Mouse (Mus musculus) erythroid progenitor cell, adult 5-6 weeks (primary cell): Measurements from ENCODE around the gene Agr2. TPM values are rescaled to one million over a fixed set of nuclear protein-coding genes. Genes with fewer than 3 reads are reported as not detected.

Experiments
- ATAC-seq: replicated peaks from 2 replicates; pipeline ENCODE4 v1.8.0; 2016; ENCODE audit warnings: moderate number of reproducible peaks, mild to moderate bottlenecking, moderate TSS enrichment, inconsistent platforms; ENCODE audit not compliant: poor library complexity, low FRiP score, severe bottlenecking
- total RNA-seq, 2 experiments: library from RNA; stranded (forward) in 1 of 2; stranded (reverse) in 1 of 2; fragments of 150-400 nt in 1 of 2; fragments of 186-747, 209-891 nt in 1 of 2; gene quantifications; 2 replicates each; pipeline versions ENCODE4 v1.2.3 to v1.2.4; 2015 to 2017; ENCODE audit warnings: low replicate concordance in 2 of 2

Gene Agr2
- total RNA-seq, 2 experiments from 2014 or later, result not detected

GRCm38 (mm10) chr12:36020081-36020480 is 27.4 kb downstream of the Agr2 start:
- no peak for ATAC-seq

DNA sequence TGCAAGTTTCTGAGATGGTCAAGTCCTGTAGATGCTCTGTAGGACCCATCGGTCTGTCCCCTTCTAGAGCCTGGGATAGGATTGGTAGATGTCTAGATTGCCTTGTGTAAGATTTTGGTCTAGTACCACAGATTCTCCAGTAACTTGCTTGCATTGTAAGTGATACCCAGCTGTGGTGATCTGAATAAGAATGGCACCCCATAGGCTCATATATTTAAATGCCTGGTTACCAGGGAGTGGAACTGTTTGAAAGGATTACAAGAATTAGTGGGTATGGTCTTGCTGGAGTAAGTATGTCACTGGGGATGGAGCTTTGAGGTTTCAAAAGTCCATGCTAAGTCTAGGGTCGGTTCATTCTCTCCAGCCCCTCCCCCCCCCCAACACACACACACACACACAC is 28.0 kb downstream of the Agr2 start:
- ATAC-seq, result no peak

DNA sequence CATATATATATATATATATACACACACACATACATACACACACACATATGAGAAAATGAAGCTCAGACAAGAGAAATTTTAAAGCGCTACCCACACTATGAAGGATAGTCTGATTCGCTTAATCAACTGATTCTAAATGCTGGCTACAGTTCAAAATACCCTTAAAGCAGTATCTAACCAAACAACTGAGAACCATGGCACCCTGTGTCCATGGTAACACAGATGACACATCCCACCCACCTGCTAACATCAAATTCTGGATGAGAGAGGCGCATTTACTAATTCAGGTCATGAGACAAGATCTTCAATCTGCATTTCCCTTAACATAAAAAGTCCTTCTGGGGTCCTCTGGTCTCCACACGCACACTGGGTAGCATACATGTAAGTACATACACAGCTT is 33.4 kb downstream of the Agr2 start:
- ATAC-seq, result no peak

DNA sequence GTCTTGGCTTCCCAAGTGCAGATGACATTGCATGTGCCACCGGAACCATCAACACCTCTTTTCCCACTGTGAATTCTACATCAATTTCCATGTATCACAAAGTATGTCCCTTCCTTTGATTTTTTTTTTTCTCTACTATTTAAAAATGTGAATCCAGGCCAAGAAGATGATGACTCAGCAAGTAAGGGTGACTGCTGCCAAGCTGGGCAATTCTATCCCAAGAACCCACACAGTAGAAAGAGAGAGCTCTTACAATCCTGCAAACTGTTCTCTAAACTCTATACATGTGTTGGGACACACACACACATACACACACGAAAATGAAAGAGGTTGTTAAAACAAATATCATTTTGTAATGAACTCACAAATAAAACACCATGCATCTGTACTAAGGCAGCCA is 34.5 kb downstream of the Agr2 start:
- ATAC-seq, result no peak

DNA sequence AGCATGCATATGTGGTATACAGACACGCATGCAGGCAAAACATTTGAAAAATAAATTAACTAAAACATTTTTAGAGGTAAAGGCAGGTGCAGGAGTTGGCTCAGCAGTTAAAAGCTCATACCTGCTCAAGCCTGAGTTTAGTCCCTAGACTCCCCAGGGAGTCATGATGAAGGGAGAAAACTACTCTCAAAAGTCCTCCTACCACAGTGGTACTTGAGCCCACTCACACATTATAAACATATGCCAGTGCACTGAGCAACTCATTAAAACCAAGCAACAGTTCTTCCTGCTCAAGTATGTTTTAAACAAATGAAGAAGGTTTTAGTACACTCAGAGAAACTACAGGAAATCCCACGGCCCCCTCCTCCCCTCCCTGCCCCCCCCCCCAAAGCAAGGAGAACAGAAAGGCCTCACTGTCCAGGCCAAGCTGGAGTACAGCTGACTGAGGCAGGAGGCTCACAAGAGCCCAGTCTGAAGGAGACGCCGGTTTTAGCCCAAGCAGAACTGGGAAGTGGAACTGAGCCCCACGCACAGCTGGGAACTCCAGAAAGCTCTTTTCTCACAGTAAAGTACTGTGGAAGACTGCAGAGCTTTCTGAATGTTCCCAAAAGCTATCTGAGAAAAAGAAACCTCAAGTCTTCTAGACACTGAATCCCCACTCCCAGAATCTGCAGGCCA is 36.4 kb downstream of the Agr2 start:
- ATAC-seq, result no peak

DNA sequence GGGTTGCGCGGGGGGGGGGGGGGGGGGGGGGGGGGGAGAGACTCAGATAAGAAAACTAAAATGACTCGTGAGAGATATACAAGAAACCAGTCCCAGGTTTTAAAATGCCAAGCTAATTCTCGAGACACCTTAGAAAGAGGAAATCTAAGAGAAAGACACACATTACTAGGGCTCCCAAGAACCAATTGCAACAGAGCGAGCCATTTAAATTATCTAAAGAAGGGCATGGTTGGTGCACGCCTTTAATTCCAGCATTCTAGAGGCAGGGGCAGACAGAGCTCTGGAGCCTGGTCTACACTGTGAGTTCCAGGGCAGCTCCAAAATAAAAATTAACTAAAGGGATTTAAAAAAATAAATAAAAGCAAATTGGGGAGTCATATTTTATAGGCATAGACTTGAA is 37.0 kb downstream of the Agr2 start:
- no peak for ATAC-seq

DNA sequence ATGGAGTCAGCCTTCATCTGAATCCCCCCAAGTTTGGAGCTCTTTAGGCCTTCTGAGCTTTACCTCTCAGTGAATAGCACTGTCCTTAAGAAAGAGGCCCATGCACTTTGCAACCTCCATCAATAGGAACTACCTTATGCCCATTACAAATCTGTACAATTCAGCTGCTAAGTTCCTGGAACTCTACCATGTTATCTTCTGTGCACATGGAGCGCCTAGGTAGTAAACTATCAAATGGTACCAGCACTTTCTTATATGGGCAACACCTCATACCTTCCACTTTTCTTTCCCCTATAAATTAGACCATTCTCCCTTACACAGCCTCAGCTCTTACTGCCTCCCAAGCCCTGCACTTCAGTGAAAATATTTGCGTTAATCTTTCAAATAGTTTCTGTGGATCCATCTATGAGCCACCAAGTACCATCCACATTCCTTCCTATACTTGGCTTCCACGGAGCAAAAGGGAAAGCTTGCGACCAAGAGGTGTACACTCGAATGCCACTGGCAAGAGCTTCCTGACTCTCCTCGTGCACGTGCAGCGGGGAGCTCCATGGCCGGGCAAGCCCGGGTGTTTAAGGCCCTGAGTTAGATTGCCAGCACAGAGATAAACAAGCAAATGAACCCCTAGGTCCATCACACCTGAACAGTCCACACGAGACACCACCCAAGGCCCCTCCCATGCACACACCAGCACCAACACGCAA is 38.1 kb downstream of the Agr2 start:
- no peak for ATAC-seq

GRCm38 (mm10) chr12:36032419-36032818 is 39.7 kb downstream of the Agr2 start:
- no peak for ATAC-seq

- no peak for ATAC-seq
Measured at GRCm38 (mm10) chr12:36035501-36035900, 42.8 kb downstream of the Agr2 start.

DNA sequence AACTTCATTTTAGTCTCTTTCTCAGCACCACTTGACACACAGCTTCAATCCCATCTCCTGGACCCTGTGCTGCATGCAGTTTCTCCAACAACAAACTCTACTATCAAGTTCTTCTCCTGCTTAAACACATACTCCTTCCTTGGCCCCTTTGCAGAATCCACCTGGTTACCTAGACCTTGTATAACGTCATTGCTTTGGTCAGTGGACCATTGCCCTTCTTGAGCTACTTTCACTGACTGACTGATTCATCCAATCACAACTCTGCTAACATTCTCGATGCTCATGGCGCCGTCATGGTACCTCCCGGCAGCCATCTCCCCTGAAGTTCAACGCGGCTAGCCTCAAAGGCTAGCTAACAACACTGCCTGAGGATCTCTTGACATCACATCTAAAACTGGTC is 43.4 kb downstream of the Agr2 start:
- ATAC-seq, result no peak

DNA sequence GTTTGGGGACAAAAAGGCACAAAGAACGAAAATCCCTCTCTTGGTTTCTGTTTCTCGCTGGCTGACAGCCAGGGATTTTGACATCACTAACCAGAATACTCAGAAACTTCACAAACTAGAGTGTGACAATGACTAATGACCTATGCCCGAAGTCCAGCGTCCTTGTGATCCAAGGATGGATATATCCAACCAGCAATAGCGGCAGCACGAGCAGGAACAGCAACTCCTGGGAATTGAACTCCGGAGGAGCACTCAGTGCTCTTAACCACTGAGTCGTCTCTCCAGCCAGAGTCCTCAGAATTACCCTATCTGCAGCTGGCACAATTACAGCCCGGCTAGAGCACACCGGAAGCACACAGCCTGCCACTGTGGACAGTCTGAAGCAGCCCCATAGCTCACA is 44.1 kb downstream of the Agr2 start:
- peak; percentile 76 for ATAC-seq

- peak; percentile 26; the same call in 1 of the 2 replicates for ATAC-seq
Measured at GRCm38 (mm10) chr12:36039541-36040084, 46.9 kb downstream of the Agr2 start.

GRCm38 (mm10) chr12:36040571-36041280 is 48.0 kb downstream of the Agr2 start:
- ATAC-seq, result no peak

GRCm38 (mm10) chr12:36041281-36041589 is 48.5 kb downstream of the Agr2 start:
- no peak for ATAC-seq

- peak; percentile 54 for ATAC-seq
Measured at GRCm38 (mm10) chr12:36041703-36042347, 49.1 kb downstream of the Agr2 start.

DNA sequence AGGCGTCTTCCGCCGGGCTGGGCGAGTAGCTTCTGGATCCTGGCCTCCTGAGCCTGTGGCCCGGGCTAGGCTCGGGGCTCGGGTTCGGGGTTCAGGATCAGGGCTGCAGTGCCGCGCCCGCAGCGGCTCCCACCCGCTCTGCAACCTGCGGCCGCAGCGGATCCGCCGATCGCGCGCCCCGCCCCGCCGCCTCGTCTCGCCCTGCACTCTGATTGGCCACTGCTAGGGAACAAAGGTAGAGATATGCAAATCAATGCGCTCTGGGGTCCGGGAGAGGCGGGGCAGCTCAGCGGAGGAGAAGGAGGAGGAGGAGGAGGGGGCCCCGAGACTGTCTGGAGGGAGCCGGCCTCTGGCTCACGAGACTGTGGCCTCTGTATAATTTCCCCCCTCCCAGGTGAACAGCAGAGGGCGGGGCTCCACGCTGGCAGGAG is 49.7 kb downstream of the Agr2 start, which contains the start of gene Tspan13:
TSS of gene Tspan13 (minus strand) at position 153 of the 431 bp plus-strand sequence.
- peak; percentile 91 for ATAC-seq

DNA sequence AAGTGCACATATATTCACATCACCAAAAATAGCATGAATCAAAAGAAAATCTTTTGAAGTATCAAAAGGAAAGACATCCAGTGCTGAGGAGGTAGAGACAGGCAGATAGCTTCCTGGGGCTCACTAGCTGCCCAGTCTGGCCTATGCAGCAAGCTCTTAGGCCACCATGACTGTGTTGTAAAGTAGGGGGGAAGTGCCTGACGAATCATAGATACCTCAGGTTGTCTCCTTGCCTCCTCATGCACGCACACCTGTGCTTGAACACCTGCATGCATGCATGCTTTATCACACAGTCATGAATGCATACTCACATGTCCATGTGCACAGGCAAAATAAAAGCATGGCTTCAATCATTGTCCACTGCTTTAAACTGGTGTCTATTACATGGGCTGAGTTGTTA is 52.0 kb downstream of the Agr2 start:
- no peak for ATAC-seq

- no peak for ATAC-seq
Measured at GRCm38 (mm10) chr12:36046196-36046595, 53.5 kb downstream of the Agr2 start.

- no peak for ATAC-seq
Measured at GRCm38 (mm10) chr12:36047593-36047992, 54.9 kb downstream of the Agr2 start.

DNA sequence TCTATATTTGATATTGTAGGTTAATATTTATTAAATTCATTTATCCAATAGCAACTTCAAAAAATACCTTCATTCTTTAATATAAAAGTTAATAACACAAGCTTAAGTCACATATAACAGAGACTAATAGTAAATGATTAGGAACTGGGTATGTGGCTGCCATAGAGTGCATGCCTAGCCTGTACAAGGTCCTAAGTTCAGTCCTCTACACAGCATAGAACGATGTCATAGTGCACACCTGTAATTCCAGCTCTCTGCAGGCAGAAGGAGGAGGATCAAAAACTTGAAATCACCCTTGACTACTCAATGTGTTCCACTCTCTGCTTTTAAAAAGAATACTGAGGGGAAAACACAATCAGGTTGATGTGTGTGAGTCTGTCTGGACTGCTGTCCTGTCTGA is 57.6 kb downstream of the Agr2 start:
- no peak for ATAC-seq
